Mouse (Mus musculus) left cerebral cortex, postnatal 4 days (tissue): ENCODE measurements at regions not wholly inside any gene's neighbourhood (a gene's known extent, or its start where the extent isn't known, plus 50 kb on each side); places are given as distances from the start of the nearest gene placed in this dataset.

Experiments
- DNase-seq: peaks from one replicate; pipeline ENCODE4 v3.0.0-alpha.2; 2022
- intact Hi-C: fragments of 180-260 bp; cut with DNase I; formaldehyde crosslinking; loops from one replicate; pipeline ENCODE4 v1.15.1; 2025

GRCm38 (mm10) chr15:50417641-50418040 lies 3467.1 kb upstream of the Gm7489 start:
- intact Hi-C loops = no loop called here
- no peak for DNase-seq

GRCm38 (mm10) chr15:50423082-50423665 lies 3461.5 kb upstream of the Gm7489 start:
- intact Hi-C loops = no loop called here
- DNase-seq = no peak

- no peak for DNase-seq
- intact Hi-C loops = no loop called here
Measured at GRCm38 (mm10) chr15:50449604-50450003, 3435.1 kb upstream of the Gm7489 start.

GRCm38 (mm10) chr15:50472626-50473025 lies 3412.1 kb upstream of the Gm7489 start:
- intact Hi-C loops = no loop called here

GRCm38 (mm10) chr15:50498716-50499115 lies 3386.0 kb upstream of the Gm7489 start:
- intact Hi-C loops = no loop called here
- DNase-seq = no peak

More at GRCm38 (mm10) chr15:50472626-50473025, 3412.1 kb upstream of the Gm7489 start:
- DNase-seq = no peak

GRCm38 (mm10) chr15:50507999-50508624 lies 3376.6 kb upstream of the Gm7489 start:
- intact Hi-C loops = no loop called here
- no peak for DNase-seq

GRCm38 (mm10) chr15:50513036-50513435 lies 3371.7 kb upstream of the Gm7489 start:
- intact Hi-C loops = no loop called here
- DNase-seq = no peak

GRCm38 (mm10) chr15:50524841-50525240 lies 3359.9 kb upstream of the Gm7489 start:
- intact Hi-C loops = no loop called here
- no peak for DNase-seq

GRCm38 (mm10) chr15:50534490-50534889 lies 3350.2 kb upstream of the Gm7489 start:
- intact Hi-C loops = no loop called here
- no peak for DNase-seq

- intact Hi-C loops = no loop called here
- peak; percentile 18 for DNase-seq
Measured at GRCm38 (mm10) chr15:50563611-50564010, 3321.1 kb upstream of the Gm7489 start.

- DNase-seq = no peak
- intact Hi-C loops = no loop called here
Measured at GRCm38 (mm10) chr15:50580811-50581210, 3303.9 kb upstream of the Gm7489 start.

GRCm38 (mm10) chr15:50583951-50584350 lies 3300.8 kb upstream of the Gm7489 start:
- intact Hi-C loops = no loop called here
- no peak for DNase-seq

- DNase-seq = no peak
- intact Hi-C loops = no loop called here
Measured at GRCm38 (mm10) chr15:50585496-50585895, 3299.2 kb upstream of the Gm7489 start.
